Mouse (Mus musculus): ENCODE data around the gene Rps10. TPM values are rescaled to one million over a fixed set of nuclear protein-coding genes. Genes with fewer than 3 reads are reported as not detected.

Rps10 gene
- 100 to 1,000 TPM; 713 to 733 TPM for total RNA-seq (2021)

DNA sequence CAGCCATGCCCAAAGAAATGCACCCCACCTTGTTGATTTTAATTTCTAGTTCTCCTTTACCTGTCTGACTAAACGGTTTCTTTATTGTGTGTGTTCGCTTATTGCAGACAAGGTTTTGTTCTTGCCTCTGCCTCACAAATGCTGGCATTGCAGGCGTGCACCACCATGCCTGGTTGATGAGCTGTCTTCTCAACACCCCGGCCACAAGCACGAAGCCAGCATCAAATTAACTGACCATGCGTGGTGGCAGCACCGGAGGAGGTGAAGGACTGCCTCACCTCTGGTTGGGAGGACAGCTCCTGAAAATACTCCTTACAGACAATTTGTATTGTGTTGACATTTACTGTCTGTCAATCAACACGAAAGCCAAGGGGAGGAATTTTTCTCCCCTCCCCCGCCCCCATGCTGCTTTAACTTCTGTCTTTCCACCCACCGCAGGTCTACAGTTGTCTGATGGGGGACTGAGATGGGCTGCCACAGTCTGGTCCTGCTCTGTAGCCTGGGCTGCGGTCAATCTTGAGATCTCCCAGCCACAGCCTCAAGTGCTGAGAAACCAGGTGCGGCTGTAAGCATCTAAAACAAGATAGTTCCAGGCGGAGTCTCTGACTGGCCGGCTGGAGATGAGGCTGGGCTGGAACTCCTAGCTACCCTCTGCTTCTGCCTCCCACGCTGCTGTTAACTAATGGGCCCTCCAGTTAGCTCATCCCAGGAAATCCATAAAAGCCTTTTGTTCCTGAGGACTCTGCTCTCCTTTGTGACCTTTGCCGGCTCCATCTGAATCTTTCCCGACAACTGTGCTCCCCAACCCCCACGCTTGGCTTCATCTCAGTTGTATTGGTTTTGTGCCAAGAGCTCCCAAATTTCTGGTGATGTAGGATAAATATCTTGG, at the start of gene Rps10:
Gene Rps10 (minus strand): TSS at position 538 of the 889 bp plus-strand sequence.
- intact Hi-C loops (cut with DNase I): no loop called here

DNA sequence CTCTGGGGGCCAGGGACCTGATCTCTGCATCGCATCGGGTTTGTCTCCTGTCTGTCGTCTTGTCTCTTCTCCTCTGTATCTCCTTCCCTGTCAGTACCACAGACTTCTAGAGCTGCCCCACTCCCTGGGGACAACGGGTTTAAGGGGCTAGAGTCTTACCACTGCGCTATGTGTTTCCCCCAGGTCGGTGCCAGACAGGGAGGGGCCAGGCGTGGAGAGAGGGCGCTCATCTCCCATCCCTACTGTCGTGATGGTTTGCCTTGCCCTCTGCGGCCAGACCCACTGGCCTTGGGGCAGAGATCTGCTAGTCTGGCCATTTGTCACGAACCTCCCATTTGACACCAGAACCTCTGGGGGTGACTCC, 49.1 kb upstream of the Rps10 start:
- no peak for DNase-seq
- intact Hi-C loops (cut with DNase I): no loop called here

More for the DNA sequence above, at the start of gene Rps10:
- DNase-seq: no peak

DNA sequence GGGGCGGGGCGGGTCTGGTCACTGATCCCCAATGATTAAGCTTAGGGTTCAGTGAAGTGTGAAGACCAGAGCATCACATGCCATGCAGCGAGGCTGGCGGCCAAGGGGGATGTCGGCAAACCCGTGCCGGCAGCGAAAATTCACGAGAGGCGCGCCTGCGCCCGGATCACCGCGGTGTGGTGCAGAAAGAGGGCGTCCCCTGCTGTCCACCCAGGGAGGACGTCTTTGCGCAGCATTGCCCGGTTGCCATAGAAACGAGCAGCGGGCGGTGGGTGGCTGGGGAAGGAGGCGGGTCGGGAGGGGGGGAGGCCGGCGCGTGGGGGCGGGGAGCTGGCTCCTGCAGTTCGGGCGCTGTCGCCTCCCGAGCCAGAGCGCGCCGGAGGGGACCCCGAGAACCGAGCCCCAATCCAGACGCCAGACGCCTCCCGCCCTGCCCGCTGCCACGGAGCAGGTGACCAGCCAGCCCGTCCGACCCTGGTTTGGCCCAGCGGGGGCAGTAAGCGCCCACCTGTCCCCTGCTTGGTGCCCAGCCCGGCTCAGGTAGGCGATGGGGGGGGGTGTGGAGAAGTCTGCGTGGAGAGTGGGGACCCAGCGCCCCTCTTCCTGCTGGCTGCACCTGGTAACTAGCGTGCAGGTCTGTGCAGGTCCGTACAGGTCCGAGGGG, 48.5 kb upstream of the Rps10 start:
- peak; percentile 34 to 51 for DNase-seq
- intact Hi-C loops (cut with DNase I): no loop called here

DNA sequence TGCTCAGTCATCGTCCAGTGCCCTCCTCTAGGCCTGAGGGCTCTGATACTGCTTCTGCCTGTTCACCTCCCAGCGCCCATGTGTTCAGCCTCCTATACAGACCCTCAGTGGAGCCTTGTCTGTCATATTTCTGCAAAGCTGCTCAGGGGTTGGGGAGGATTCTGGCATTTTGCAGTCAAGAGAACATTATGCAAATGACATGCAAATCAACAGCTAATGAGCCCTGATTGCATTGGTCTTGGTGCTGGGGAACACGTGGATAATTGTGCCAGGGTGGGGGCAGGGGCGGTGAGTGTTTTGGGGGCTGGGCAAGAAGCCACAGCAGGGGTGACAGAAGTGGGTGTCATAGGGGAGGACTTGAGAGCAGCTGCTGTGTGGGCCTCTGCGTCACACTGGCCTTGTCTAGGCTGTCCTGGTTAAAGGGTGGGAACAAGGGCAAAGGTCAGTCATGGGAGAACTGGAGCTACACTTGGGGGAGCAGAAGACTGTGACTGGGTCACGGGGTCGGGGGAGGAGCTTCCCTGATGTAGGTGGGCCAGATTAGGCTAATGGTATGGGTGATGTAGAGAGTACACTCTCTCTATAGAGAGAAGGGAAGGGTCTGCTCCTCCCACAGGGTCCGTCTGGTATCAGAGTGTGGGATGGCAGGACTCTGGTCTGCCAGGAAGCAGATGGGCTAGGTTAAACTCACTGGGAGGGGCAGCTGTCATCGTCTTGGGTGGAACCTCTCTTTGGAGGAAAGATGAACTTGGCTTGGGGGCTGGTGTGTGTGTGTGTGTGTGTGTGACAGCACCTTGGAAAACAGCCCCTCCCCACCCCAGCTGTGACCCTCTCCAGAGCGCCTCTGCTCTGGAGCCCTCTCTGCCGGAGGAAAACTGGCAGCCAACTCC, 42.7 kb upstream of the Rps10 start:
- intact Hi-C loops (cut with DNase I): no loop called here
- no peak for DNase-seq

DNA sequence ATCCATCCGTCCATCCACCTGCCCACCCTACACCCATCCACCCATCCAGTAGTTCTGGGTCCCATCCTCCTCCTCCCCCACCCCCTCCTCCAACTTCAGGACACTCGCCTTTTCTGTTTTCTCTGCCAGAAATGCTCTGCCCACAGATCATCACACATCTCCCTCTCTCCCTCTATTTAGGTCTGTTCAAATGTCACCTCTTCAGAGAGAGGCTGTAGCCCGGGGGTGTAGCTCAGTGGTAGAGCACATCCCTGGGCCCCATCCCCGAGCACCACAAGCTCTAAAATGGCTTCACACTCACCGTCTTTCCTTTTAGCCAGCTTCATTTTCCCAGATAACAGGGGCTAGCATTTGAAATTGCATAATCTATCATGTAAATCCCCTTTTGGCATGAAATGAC, 41.3 kb upstream of the Rps10 start:
- no peak for DNase-seq
- intact Hi-C loops (cut with DNase I): no loop called here

DNA sequence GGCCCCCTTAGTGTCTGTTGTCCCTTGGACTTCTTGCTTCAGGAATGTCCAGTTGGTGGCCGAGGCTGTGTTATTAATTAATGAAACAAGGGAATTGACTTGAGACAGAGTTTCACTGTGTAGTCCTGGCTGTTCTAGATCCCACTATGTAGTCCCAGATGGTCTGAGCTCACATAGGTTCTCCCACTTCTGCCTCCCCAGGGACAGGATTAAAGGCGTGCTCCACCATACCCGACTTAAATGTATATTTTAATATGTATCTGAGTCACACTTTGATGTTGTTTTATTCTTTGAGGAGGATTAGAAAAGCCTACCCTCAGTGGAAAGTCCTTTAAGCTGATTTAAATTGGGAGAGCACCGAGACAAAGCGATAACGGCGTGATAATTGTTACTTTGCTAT, 39.8 kb upstream of the Rps10 start:
- intact Hi-C loops (cut with DNase I): no loop called here
- DNase-seq: no peak

DNA sequence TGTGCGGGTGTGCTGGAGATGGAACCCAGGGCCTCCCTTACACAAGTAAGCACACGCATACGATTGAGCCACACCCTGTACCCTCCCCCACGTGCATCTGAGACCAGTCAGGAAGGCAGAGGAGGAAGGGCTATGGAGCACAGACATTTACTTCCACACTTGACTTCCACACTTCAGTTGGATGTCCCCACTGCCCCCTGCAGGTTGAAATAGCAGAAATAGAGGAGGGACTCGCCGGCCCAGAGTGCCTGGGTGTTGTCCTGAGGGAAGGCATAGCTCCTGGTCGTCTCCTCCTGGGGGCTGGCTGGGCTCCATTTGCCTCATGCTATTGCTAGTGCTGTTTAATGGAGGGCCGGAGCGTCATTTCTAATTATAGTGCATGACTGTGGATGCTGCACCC, 39.0 kb upstream of the Rps10 start:
- DNase-seq: peak in 1 of 2 experiments; percentile 22
- intact Hi-C loops (cut with DNase I): no loop called here

DNA sequence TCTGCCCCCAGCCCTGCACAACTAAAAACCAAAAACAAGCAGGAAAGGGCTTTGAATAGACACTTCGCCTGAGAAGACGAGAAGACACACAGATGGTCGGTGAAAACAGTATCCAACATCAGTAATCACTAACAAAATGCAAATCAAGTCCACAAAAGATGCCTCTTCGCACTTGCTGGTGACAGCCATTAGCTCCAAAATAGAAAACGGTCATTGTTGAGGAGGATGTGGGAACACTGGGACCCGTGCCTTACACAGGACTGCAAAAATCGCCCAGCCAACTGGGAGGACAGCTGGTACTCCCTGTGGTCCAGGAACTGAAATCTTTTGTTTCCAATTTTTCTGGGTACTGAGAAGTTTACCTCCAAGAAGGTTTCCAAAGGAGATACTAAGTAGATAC, 37.5 kb upstream of the Rps10 start:
- DNase-seq: no peak
- intact Hi-C loops (cut with DNase I): no loop called here

DNA sequence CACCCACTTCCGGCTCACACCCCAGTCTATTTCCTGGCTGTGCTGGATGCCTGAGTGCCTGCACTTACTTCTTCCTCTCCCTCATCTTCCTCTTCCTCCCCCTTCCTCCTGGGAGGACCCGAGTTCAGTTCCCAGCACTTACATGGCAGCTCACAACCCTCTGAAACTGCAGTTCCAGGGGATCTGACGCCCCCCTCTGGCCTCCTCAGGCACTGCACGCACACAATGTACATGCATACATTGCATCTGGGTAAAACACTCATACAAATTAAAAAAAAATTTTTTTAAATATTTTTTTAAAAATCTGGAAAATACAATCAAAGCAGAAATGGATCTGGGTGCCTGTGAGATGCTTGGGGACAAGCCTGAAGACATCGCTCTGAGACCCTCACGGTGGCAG, 35.3 kb upstream of the Rps10 start:
- intact Hi-C loops (cut with DNase I): no loop called here
- DNase-seq: no peak

DNA sequence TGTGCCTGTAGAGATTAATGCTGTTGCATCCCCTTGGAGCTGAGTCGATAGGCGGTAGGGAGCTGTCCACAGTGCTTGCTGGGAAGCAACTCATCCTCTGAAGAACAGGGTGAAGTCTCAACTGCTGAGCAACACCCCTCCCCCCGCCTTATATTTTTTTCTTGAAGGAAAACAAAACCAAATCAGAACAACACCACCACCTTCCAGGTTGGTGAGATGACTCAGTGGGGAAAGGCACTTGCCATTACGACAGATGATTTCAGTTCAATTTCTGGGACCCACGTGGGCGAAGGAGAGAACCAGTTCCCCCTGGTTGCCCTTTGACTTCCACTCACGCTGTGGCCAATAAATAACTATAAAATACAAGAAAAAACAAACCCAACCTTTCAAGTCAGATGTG, 22.3 kb upstream of the Rps10 start:
- DNase-seq: no peak
- intact Hi-C loops (cut with DNase I): no loop called here

DNA sequence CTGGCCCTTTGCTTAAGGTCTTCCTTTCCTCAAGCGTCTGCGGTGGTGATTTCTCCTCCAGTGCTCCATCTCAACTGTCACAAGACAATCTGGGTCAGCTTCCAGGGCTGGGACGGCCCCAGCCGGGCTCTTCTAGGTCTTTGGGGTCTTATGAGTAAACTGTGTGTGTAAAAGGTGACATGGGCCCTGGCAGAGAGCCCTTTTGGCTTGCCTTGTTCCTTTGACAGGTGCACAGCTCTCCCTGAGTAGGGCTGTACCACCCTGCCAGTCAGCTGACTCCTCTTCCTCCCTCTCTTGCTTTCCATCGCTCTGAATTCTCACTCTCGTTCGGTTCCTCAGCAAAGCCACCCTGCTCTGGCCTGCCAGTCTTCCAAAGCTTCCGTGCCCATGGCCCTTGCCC, 20.7 kb upstream of the Rps10 start:
- no peak for DNase-seq
- intact Hi-C loops (cut with DNase I): no loop called here

DNA sequence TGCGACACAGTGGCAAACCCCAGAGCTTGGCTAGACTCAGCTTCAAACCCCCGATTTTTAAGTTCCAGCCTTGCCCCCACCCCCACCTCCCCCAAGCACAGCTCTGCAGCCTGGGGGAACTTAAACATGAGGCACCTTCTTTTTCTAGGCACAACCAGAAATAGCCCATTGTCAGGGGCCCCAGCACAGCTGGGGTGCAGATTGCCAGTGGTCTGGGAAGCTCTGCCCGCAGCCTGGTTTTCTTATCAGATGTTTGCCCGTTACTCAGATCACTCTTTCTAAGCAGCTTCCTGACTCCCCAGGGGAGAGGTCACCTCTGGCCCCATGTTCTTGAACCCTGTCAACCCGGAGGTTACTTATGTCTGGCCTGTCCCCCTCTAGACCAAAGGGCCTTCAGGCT, 19.9 kb upstream of the Rps10 start:
- intact Hi-C loops (cut with DNase I): no loop called here
- no peak for DNase-seq

DNA sequence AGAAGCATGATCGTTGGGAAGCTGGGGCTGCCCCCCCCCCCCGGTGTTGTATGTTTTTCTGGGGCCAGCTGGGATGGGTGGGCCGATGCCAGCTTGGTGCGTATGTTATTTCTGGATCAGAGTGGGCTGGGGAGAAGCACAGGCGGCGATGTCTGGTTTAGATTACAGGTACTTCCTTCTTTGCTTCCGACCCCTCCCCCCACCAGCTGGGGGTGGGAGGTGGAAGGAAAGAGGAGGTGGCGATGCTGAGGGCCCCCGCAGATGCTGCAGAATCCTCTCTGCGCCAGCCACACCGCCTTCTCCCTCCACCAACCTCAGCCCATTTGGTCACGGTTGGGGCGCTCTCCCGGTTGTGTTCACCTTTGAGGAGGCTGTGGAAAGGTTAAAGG, 19.5 kb upstream of the Rps10 start:
- intact Hi-C loops (cut with DNase I): no loop called here
- DNase-seq: no peak

DNA sequence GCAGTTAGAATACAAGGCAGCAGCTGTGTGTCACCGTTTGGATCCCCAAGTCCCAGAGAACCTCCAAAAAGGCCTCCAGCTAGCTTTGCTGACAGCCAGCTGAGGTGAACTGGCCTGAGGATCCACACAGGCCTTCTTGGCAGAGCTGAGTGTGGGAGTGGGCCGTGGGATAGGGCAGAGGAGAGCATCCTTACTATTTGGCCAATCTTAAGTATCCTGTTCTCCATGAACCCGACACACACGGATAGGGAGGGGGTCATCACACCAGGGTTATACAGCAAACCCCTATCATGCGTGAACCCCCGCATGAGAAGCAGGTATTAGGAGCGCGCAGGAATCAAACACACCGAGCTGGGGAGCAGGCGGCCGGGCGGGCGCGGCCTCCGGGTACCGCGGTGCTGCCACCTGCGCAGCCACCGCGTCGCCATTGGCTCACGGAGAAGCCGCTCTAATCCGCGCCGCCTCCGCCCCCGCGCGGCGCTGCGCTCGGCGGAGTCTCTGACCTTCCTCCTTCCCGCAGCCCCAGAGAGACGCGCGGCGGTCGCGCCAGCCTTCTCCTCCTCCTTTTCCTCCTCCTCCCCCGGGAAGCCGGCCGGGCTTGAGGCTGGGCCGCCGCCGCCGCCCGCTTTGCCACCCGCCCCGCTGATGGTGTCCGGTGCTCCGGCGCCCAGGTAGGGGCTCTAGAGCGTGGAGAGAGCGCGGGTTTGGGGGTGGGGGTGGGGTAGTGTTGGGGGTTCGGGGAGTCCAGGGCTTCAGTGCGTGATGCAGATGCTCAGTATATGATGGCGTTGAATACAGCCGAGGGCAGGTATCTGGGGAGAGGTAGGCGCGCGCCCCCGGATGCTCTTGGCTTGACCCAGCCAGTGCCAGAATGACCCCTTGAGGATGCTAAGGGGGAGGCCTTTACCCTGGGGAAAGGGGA, 18.9 kb upstream of the Rps10 start, which contains the start of gene Pacsin1:
Gene Pacsin1 (plus strand): TSS at position 421 of the 922 bp plus-strand sequence.
- intact Hi-C loops (cut with DNase I): no loop called here

DNA sequence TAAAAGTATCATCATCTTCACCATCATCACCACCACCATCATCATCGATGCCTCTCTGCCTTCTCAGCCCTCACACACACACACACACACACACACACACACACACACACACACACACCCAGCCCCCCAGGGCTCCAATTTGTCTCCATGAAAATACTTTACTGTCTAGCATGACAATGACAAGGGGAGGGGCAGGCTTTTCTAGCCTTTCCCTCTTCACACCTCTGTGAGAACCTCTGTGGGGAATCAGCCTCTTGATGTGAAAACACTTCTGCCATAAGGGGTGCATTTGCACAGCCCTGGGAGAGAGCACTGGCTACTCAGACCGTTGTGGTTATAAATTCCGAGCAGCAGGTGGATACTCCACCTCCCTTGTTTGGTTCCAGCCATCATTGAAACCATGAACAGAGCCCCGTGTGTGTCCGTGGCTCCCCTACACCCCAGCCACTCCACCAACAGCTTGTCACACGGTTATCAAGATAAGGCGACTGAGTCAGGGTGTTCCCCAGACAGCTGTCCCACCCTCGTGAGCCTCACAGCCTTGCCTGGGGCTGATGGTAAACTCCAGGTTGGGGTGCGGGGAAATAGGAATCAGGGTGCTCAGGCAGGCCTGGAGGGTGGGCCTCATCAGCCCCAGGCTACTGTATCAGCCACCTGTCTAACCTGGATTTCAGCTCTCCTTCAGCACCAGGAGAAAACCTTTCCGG, 16.9 kb upstream of the Rps10 start:
- intact Hi-C loops (cut with DNase I): no loop called here
- no peak for DNase-seq

More for the DNA sequence above, 18.9 kb upstream of the Rps10 start, which contains the start of gene Pacsin1:
- peak in 1 of 2 experiments; percentile 32 for DNase-seq

DNA sequence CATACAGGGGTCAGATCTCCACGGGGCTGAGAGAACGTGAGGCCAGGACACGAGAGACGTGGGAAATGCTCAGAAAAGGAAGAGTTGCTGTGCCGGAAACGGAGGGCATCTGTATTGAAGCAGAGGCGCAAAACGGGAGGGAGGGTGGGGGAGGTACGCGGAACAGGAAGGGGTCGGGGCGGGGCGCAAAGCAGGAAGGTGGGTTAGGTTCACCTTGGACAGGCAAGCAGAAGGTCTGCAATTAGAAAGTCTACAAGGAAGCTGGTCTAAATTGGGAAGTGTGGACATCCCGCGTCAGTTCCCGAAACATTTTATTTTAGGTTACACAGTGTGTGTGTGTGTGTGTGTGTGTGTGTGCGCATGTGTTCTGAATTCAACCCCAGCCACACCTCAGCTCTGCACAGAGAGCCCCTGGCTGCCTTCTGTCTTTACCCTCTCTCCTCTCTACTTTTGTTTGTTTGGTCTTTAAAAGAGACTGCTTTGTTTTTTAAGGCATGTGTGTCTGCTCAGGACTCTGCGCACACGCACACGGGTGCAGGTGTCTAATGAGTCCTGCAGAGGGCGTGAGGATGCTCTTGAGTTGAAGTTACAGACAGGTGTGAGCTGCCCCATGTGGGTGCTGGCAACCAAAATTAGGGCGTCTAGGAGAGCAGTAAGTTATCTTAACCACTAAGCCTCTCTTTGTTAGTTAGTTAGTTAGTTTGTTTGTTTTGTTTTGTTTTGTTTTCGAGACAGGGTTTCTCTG, 15.7 kb upstream of the Rps10 start:
- intact Hi-C loops (cut with DNase I): no loop called here

DNA sequence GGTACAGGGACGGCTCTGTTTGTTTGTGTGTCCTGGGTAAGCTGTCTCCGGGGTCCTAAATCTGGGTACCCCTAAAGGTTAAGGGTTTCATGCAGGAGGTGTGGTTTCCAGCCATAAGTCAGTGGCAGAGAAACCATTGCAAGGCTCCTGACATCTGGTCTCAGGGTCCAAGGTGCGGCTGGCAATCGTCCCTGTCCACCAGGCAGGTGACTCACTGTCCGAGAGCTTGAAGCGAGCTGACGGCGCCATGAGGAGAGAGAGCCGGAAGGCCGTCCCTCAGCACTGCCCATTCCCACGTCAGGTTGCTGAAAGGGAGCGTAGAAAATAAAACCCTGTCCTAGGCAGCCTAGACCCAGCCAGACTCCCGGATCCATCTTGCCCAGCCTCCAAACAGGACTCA, 14.1 kb upstream of the Rps10 start:
- intact Hi-C loops (cut with DNase I): loop anchor here (2.0 kb wide), 1 partner anchor 110 kb away; no protein-coding TSS in a partner anchor
- no peak for DNase-seq

More for the DNA sequence above, 15.7 kb upstream of the Rps10 start:
- no peak for DNase-seq

DNA sequence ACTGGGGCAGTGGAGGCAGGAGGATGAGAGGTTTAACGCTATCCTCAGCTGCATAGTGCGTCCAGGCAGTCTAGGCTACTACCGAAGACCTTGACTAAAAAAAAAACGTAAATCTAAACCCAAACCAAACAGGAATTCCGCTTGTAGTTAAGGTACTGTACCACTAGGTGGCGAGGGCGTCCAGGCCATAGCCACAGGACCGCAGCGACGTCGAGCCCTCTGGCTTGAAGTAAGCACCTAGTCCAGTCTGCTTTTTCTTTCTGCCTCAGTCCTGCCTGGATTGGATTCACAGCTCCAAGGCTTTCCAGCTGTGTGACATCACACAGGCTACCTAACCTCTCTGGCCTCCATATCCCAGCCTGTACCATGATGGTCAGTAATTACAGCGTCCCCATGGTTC, 13.7 kb upstream of the Rps10 start:
- intact Hi-C loops (cut with DNase I): loop anchor here (2.0 kb wide), 1 partner anchor 111 kb away; no protein-coding TSS in a partner anchor

DNA sequence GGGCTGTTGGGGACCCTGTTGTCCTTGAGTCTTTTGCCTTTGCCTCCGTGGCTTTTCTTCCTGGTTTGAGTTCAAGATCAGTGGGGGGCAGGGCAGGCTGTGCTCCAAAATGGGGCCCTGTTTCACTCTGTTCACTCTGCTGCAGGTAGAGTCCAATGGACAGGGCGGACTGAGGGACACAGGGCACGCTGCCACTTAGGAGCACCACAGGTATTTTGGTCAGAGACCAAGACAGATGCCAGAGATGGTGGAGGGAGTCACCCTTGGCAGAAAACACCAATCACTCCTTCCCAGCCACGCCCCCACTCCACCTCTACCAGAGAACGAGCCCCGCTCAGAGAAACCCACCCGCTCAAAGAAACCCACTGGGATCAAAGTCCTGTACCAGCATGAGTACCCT, 9.3 kb upstream of the Rps10 start:
- DNase-seq: no peak
- intact Hi-C loops (cut with DNase I): no loop called here

More for the DNA sequence above, 13.7 kb upstream of the Rps10 start:
- DNase-seq: peak; percentile 41 to 60
